Mouse (Mus musculus) cerebellum, adult 2 months (tissue): ENCODE results near the gene Efna1.

Experiments
- CTCF ChIP-seq: fragments of 200-500 bp; IDR thresholded peaks from 2 replicates; pipeline ENCODE4 v1.5.1; 2011; ENCODE audit warnings: low read depth, mild to moderate bottlenecking, control low read depth, low read length, moderate library complexity, borderline replicate concordance; ENCODE audit not compliant: insufficient read depth
- POLR2A ChIP-seq: fragments of 200-500 bp; IDR thresholded peaks from 2 replicates; pipeline ENCODE4 v1.6.1; 2011; ENCODE audit warnings: low read length, control low read depth, borderline replicate concordance; ENCODE audit not compliant: insufficient read depth

DNA sequence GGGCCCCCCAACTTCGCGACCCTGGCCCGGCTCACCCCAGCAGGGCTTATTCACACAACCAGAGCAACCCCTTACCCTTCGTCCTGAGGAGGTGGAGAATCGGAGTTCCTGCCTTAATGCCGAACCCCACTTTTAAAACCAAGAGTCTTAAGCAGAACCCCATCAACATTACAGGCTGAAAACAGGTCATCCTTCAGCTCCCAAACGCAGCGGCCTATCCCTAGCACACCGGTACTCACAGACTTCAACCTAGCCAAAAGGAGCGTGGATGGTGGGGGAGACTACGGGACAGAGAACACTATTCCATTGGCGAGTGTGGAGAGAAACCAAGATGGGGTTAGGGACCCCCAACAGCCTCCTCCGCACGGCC lies 41.2 kb upstream of the Efna1 start:
- TF ChIP-seq CTCF (no peak), POLR2A (no peak)
